Mouse (Mus musculus) brain, embryonic 18.5 days (tissue): ENCODE data around the gene Gm26727.
"Not testable (repeated sequence)": the region's sequence is repeated elsewhere in the genome, so short reads cannot be mapped to it uniquely, and the experiment has no call there.

Experiments used
- DNase-seq: peaks from one replicate; pipeline ENCODE4 v3.0.0-alpha.2; 2012; ENCODE audit warnings: low read depth, low spot score

Gm26727 gene

DNA sequence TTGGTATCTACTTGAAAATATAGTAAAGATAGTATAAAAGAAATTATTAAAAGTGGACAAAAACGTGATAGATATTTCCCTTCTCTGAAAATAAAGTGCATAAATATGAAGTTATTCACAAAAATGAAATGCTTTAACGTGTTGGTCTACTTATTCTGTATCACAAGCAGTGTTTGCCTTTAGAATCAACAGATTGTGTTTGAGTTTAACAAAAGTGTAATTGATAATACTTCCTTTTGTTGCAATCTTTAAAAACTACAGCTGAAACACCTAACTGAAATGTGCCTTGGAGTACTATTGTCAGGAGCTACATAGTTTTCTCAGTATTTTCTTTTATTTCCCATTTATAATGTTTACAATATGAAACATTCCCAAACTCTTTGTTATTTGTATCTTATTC lies at the start of gene Gm26727:
TSS of gene Gm26727 (minus strand) at position 101 of the 400 bp plus-strand sequence.
- no peak for DNase-seq

DNA sequence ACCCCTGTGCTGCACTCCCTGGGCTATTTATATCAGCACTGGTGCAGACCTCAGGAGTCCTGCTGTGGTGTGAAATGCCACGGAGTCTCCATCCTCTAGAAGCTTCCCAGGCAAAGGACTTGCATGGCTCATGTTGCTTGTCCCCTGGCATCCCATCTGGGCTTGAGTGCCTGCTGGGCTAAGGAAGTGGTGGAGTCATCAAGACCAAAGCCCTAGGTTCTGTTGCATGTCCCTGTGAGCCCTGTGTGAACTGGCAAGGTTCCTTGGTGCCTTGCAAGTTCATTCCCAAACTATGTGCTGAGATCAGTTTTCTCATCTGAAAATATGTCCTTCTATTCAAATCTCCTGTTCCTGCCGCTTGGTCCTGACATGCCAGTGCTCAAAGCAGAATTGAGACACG lies 48.1 kb upstream of the Gm26727 start:
- no peak for DNase-seq

DNA sequence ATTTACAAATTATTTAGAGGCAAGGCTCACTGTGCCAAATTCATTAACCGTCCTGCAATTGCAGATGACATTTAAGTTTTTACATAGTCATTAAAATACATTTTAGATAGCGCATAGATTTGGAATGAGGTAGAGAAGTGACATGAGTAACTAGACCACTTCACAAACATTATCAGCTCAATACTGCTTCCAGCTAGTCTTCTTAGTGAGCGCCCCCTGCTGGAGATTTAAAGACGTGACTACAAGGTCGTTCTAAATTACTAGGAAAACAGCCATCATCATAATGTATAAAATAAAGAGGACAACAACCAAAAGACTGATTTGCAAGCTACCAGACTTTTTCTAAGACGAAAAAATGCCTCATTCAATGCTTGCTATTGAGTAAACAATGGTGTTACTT lies 44.8 kb upstream of the Gm26727 start:
- DNase-seq = no peak

DNA sequence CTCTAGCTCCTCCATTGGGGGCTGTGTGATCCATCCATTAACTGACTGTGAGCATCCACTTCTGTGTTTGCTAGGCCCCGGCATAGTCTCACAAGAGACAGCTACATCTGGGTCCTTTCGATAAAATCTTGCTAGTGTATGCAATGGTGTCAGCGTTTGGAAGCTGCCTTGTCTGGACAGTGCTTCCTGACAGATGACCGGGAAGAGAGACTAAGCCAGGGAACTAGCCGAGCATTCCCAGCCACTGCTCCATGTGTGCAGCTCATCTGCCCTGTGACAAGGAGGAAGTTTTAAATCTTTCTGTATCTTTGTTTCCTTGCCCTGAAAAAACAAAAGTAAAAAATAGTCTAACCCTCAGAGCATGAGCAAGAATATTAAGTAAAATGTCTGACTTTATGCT lies 37.0 kb upstream of the Gm26727 start:
- DNase-seq = not testable (repeated sequence)

DNA sequence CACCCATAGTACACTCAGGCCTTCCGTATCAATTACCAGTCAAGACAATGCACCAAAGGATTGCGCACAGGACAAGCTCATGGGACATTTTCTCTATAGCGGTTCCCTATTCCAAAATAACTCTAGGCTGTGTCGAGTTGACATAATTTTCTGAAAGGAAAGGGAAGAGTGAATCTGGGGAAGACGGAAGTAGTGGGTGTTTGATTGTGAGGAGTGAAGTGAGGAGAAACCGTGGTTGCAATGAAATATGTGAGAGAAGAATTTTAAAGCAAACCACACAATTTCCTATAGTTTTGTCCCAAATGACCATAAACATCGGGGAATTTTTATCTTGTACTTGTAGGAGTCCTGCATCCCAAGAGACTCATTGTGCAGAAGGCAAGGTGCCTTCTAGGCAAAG lies 34.1 kb upstream of the Gm26727 start:
- no peak for DNase-seq

DNA sequence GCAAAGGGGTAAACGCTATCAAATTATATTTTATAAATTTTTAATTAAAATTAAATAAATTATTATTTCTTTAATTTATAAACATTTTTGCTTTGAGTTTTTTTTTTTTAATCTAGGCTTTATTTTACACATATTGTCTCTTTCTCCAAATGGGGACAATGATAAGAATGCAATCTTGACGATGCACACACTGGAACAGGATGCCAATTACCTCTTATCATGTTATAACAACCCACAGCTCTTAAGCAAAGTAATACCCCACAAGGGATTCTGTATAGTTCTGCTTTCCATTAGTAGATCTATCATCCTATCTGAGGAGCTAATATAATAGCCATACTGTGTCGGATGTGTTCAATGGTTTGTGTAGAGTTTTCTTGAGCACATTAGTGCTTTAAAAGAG lies 27.9 kb upstream of the Gm26727 start:
- no peak for DNase-seq

DNA sequence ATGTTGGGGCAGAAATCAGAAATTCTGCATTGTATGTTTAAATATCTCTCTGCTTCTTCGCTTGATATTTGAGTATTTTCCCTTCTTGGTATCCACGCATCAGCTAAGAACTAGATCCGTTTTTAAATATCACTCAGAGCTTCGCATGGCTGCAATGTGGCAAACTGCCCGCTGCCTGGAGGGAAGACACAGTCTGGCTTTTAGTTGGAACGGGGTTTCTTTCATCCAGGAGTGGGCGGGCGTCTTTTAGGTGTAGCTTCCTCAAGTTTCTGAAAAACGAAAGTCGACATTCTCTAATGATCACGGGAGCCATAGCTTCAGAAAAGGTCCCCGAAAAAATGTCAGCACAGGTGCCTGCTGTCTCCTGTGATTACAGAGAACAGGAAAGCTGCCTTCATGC lies 14.2 kb upstream of the Gm26727 start:
- DNase-seq = no peak

DNA sequence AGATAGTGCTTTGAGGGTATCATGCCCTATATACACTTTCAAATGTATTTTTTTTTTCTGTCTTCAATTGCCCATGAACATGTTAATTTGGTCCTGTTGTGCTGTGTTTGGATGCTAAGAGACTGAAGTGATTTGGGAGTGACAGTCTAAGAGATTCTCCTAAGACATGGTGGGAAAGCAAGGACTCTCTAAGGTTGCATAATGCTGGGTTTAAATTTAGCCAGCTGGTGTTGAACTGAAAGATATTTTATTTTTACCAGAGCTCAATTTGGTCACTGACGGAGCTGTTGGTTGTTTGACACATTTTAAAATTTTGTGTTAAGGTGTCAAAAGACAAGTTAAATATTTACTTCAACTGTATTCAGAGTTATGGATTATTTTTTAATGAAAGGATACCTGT lies 13.8 kb upstream of the Gm26727 start:
- DNase-seq = no peak

DNA sequence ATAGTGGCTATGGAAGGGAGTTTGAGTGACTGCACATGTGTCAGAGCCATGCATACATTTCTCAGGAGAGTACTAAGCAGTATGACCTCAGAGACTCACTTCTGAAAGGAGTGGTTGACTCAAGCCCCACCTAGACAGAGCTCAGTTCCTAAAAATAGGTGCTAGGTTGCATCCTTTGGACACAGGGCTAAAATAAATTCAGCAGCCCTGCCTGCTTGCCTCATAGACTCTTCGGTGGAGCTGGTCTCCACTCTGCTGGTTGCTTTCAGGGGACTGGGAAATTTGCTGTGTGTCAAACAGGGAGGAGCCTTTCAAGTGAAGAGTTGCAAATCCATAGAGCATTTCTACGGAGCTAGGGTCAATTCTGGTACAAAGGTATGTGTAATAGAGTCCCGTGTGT lies 12.8 kb upstream of the Gm26727 start, which contains the start of gene Xirp2:
TSS of gene Xirp2 (plus strand) at position 223 of the 400 bp plus-strand sequence.
- no peak for DNase-seq

DNA sequence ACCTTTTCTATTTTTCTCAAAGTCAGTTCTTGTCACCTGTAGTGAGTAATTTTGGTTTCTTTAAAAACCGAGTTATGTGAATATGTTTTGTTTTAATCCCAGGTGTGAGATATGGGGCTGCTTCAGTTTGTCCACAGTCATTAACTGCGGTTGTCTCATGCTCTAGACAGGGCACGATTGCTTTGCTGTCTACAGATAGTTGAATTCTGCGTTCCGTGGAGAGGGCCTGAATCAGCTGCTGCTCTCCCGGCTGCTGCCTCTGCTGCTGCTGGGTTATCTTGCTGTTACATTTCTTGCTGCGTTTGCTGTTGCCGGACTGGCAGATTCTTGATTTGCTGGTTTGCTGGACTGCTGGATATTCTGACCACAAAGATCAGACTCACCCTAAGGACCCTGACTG lies 5.3 kb upstream of the Gm26727 start:
- no peak for DNase-seq

DNA sequence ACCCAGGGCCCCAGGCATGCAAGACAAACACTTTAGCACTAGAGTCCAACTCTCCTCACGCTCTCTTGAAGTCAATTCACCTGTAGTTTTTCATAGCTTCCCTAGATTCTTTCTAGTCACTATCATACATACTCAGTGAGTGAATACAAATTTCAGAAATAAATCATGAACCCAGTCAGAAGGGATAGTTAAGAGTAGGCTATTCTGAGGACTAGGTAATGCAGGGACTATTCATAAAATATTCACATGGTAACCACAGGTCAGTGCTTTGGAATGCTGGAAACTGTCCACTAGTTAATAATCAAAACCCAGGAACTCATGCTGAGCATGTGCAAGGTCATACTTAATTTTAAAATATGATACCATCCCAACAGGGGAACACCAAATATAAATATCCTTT lies 10.2 kb downstream of the Gm26727 start:
- no peak for DNase-seq

DNA sequence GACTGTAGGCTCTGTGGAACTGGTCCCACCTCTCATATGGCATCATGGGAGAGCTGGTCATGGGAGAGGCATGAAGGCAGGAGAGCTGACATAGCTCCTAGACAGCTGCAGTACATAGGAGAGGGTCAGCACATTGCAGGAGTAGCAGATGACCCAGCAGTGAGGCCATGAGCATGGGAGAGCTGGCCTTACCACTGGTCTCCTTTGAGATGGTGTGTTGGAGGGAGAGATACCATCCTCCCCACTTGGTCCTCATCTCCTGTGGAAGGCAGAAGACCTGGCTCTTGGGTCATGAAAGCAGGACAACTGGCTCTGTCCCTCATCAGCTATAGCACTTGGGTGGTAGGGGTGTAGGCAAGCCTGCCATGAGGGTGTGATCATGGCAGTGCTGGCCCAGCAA lies 12.1 kb downstream of the Gm26727 start:
- DNase-seq = no peak

DNA sequence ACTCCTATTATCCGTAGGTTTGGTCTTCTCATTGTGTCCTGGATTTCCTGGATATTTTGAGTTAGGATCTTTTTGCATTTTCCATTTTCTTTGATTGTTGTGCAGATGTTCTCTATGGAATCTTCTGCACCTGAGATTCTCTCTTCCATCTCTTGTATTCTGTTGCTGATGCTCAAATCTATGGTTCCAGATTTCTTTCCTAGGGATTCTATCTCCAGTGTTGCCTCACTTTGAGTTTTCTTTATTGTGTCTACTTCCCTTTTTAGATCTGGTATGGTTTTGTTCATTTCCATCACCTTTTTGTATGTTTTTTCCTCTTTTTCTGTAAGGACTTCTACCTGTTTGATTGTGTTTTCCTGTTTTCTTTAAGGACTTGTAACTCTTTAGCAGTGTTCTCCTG lies 19.6 kb downstream of the Gm26727 start, which contains the start of gene Gm21830:
TSS of gene Gm21830 (plus strand) at position 301 of the 400 bp plus-strand sequence.
- not testable (repeated sequence) for DNase-seq
